Mouse (Mus musculus) heart, embryonic 15.5 days (tissue): ENCODE data around the gene Gm4763. TPM values are rescaled to one million over a fixed set of nuclear protein-coding genes. Genes with fewer than 3 reads are reported as not detected.
"Not testable (repeated sequence)": the region's sequence is repeated elsewhere in the genome, so short reads cannot be mapped to it uniquely, and the experiment has no call there.

ENCODE experiments used
- ATAC-seq: fragments of 200-750 bp; cut with Nextera tagmentation; replicated peaks from 2 replicates; pipeline ENCODE4 v1.8.0; 2017; ENCODE audit warnings: low read depth, moderate TSS enrichment; ENCODE audit not compliant: insufficient number of reproducible peaks, insufficient read depth, low FRiP score
- H3K27ac ChIP-seq: fragments of 300-500 bp; sonication (generic); 2 replicates; pipeline ENCODE4 v1.5.1; 2015; ENCODE audit warnings: mild to moderate bottlenecking, inconsistent platforms
- H3K27me3 ChIP-seq: fragments of 300-500 bp; sonication (generic); 2 replicates; pipeline ENCODE4 v1.6.1; 2015; ENCODE audit warnings: inconsistent platforms
- H3K36me3 ChIP-seq: fragments of 300-500 bp; sonication (generic); 2 replicates; pipeline ENCODE4 v1.6.1; 2015; ENCODE audit warnings: mild to moderate bottlenecking, inconsistent platforms
- H3K4me1 ChIP-seq: fragments of 300-500 bp; sonication (generic); replicated peaks from 2 replicates; pipeline ENCODE4 v1.6.1; 2015; ENCODE audit warnings: inconsistent platforms
- H3K4me2 ChIP-seq: fragments of 300-500 bp; sonication (generic); 2 replicates; pipeline ENCODE4 v1.6.1; 2015; ENCODE audit warnings: inconsistent platforms, mild to moderate bottlenecking, moderate library complexity
- H3K4me3 ChIP-seq: fragments of 300-500 bp; sonication (generic); 2 replicates; pipeline ENCODE4 v1.5.1; 2015; ENCODE audit warnings: mild to moderate bottlenecking, inconsistent platforms
- H3K9ac ChIP-seq: fragments of 300-500 bp; sonication (generic); 2 replicates; pipeline ENCODE4 v1.6.1; 2015; ENCODE audit warnings: mild to moderate bottlenecking, inconsistent platforms
- H3K9me3 ChIP-seq: fragments of 300-500 bp; sonication (generic); replicated peaks from 2 replicates; pipeline ENCODE4 v1.6.1; 2016; ENCODE audit warnings: inconsistent platforms
- WGBS: fragments of 180-500 bp; shearing (Covaris S2); methylation state at CpG from one replicate; pipeline ENCODE4 v1.1.7; 2015; ENCODE audit warnings: mixed read lengths; 5-methylcytosine and 5-hydroxymethylcytosine counted together
- polyA plus RNA-seq: library from polyadenylated mRNA; unstranded; fragments of >200 nt; fragmentation: Nextera tagmentation; extraction: Ambion mirVana; gene quantifications from 2 replicates; pipeline ENCODE4 v1.2.1, GENCODE M21; 2015

Gene Gm4763
- polyA plus RNA-seq, 1 experiment from 2014 or later, result not detected

DNA sequence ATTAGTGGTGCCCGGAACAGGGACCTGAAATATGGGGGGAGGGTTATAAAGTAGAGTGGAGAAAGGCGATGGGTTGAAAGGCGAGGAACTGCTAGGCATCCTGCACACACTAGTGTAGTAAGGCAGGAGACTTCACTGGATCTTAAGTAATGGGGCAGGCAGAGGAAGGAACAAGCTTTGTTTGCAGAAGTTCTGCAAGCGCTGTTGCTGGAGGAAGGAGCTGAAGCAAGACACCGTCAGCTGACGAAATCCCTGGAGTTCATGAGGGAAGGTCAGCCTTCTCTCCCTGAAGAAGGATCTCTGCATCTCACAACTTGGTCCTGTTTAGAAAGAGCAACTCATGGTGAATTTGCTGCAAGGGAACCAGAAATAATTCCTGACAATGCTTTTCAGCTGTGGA is 11.7 kb downstream of the Gm4763 start:
- Histone ChIP-seq H3K4me2 (no peak overlapping the region), H3K9me3 (no peaks in the 10 kb centered on the region), H3K4me3 (no peak overlapping the region), H3K4me1 (no peaks in the 10 kb centered on the region), H3K27me3 (no peaks in the 10 kb centered on the region), H3K36me3 (no peaks in the 10 kb centered on the region), H3K9ac (no peak overlapping the region), H3K27ac (no peak overlapping the region)
- ATAC-seq, result no peak
- WGBS, result 66% methylated on average over 6 of the region's 6 CpGs

DNA sequence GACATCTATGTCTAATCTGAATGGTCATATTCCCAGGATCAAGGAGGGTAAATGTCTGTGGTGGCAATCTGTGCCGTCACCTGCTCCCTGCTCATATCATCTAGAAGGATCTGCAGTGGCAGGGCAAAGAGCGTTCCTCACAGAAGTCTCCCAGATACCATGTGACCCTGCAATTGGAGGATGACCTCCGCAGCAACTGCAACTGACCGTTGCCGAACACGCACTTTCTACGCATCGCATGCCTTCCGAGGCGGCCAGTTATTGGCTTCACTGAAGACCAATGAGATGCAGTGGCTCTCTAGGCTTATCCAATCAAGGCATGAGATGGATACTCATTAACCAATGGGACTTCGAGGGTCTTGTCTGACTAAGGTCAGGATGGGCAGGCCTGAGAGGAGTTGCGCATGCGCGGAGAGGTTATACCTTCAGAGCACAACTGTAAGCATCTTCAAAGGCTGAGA is 17.8 kb downstream of the Gm4763 start, which contains the start of gene BC049730:
Gene BC049730 (plus strand): TSS at position 411 of the 461 bp plus-strand sequence.
- WGBS, result 90% methylated on average over 14 of the region's 14 CpGs
- H3K4me2 ChIP-seq, result no peak within 1 kb of the TSS
- H3K4me3 ChIP-seq, result no peak within 1 kb of the TSS
- H3K36me3 ChIP-seq, result no peaks in the 10 kb centered on the region
- no peaks in the 10 kb centered on the region for H3K9me3 ChIP-seq
- no peak for ATAC-seq
- H3K9ac ChIP-seq, result no peak within 1 kb of the TSS
- no peak within 1 kb of the TSS for H3K27ac ChIP-seq
- H3K27me3 ChIP-seq, result peaks cover 5% of the 10 kb centered on the region; the same call in 1 of the 2 replicates
- no peaks in the 10 kb centered on the region for H3K4me1 ChIP-seq

GRCm38 (mm10) chr7:24702841-24703240 is 23.9 kb downstream of the Gm4763 start:
- not testable (repeated sequence) for H3K36me3 ChIP-seq, H3K4me3 ChIP-seq, H3K9me3 ChIP-seq, H3K27me3 ChIP-seq, H3K27ac ChIP-seq, ATAC-seq, H3K9ac ChIP-seq, H3K4me2 ChIP-seq, H3K4me1 ChIP-seq
- WGBS, result 75% methylated on average over 9 of the region's 9 CpGs

DNA sequence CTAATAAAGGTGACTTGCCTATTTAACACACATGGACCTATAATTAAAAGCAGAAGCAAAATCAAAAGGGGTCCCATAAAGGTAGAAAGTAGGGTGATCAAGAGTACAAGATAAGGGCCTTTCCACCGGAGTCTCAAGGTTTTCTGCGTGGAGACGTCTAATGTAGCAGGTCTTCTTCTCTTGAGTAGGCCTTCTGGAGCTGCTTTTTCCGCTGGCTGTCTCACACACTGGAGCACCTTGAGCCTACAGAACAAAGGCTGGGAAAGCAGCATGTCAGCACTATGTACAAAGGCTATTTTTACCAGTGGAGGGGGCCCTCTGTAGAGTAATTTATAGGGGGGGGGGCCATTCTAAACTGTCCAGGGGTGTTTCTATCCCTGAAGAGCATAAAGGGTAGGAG is 28.8 kb downstream of the Gm4763 start:
- H3K27me3 ChIP-seq, H3K36me3 ChIP-seq, ATAC-seq, H3K27ac ChIP-seq, H3K9ac ChIP-seq, H3K4me1 ChIP-seq, H3K9me3 ChIP-seq, H3K4me2 ChIP-seq, H3K4me3 ChIP-seq: not testable (repeated sequence)
- WGBS, result 90% methylated on average over 4 of the region's 4 CpGs

DNA sequence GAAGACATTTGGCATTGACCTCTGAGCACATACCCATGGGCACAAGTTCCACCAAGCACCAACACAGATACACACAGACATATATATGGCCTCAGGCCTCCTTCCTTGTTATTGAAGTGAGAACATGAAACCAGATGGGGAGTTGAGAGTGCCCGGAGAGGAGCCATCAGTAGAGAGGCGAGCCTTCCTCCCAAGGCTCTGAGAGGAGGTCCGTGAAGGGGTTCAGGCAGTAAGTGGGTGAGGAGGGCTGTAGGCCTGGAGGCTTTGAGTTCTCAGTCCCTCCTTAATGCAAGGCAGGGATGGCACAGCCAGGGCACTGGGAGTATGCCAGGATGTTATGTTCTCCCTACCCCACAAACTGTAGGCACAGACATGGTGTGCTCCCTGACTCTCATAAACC is 34.0 kb downstream of the Gm4763 start:
- not testable (repeated sequence) for H3K27ac ChIP-seq, H3K9me3 ChIP-seq, H3K27me3 ChIP-seq, H3K4me2 ChIP-seq, H3K36me3 ChIP-seq, H3K4me1 ChIP-seq, H3K9ac ChIP-seq, ATAC-seq, H3K4me3 ChIP-seq
- WGBS, result 59% methylated on average over 3 of the region's 3 CpGs

DNA sequence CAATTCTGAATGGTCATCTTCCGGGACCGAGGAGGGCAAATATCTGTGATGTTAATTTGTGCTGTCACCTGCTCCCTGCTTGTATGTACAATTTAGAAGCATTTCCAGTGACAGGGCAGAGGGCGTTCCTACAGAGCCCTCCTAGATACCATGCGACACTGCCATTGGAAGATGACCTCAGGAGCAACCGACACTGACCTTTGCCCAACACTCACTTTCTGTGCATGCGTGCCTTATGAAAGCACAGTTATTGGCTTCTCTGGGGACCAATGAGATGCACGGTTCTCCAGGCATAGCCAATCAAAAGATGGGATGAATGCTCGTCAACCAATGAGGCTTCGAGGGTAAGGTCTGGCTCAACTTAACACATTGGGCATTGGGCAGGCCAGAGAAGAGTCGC is 39.2 kb downstream of the Gm4763 start:
- not testable (repeated sequence) for H3K36me3 ChIP-seq, H3K4me2 ChIP-seq, ATAC-seq, H3K4me1 ChIP-seq, H3K4me3 ChIP-seq, H3K27me3 ChIP-seq, H3K27ac ChIP-seq, H3K9ac ChIP-seq, H3K9me3 ChIP-seq
- 83% methylated on average over 10 of the region's 10 CpGs for WGBS

GRCm38 (mm10) chr7:24684121-24684520 is 42.6 kb downstream of the Gm4763 start:
- WGBS, result 70% methylated on average over 7 of the region's 7 CpGs
- not testable (repeated sequence) for H3K27ac ChIP-seq, H3K27me3 ChIP-seq, H3K4me1 ChIP-seq, H3K9me3 ChIP-seq, ATAC-seq, H3K36me3 ChIP-seq, H3K9ac ChIP-seq, H3K4me3 ChIP-seq, H3K4me2 ChIP-seq

DNA sequence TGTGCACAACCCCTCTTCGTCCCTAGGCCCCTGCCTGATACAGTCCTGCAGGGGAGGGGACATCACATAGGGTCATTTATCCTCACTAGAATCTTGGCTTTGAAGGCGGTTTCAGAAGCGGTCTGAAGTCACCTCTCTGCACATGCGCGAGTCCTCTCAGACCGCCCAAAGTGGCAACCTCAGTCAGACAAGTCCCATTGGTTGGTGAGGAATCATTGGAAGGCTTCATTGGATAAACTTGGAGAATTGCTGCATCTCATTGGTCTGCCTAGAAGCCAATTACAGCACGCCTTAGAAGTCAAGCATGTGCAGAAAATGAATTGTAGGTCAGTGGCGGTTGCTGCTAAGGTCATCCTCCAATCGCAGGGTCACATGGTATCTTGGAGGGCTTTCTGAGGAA is 50.1 kb downstream of the Gm4763 start, which contains the start of gene Tex101:
Gene Tex101 (minus strand): TSS at position 101 of the 400 bp plus-strand sequence.
- Histone ChIP-seq H3K27ac (no peak within 1 kb of the TSS), H3K36me3 (no peaks in the 10 kb centered on the region), H3K9ac (no peak within 1 kb of the TSS), H3K4me1 (no peaks in the 10 kb centered on the region), H3K4me3 (no peak within 1 kb of the TSS), H3K9me3 (no peaks in the 10 kb centered on the region), H3K27me3 (0 out of 2 replicates have a peak, but pooled peaks cover 4% of the 10 kb centered on the region), H3K4me2 (no peak within 1 kb of the TSS)
- 79% methylated on average over 9 of the region's 9 CpGs for WGBS
- ATAC-seq, result no peak

DNA sequence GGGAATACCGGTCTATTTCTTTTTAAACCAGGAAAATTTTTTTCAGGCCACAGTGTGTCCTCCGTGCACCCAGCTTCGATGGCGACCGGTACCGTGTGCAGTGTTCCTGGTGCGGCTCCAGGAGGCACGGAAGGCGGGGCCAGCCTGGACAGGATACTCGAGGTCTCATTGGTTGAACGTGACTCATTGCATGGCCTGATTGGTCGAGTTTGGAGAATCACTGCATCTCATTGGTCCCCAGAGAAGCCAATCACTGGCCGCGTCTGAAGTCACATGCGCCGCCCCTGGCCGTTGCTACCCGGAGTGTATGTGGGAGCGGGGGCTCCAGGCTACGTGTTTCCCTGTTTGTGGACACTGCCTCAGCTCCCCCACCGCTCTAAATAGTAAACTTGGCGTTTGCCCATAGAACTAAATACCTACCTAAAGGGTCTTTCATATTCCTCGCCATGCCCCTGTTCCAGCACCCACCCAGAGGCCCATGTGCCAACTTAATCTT is 54.7 kb downstream of the Gm4763 start:
- WGBS, result 88% methylated on average over 23 of the region's 23 CpGs
- H3K27ac ChIP-seq, result no peak overlapping the region
- H3K4me1 ChIP-seq, result no peaks in the 10 kb centered on the region
- H3K36me3 ChIP-seq, result no peaks in the 10 kb centered on the region
- no peak overlapping the region for H3K4me2 ChIP-seq
- ATAC-seq, result no peak
- H3K9me3 ChIP-seq, result no peaks in the 10 kb centered on the region
- H3K9ac ChIP-seq, result no peak overlapping the region
- H3K4me3 ChIP-seq, result no peak overlapping the region
- H3K27me3 ChIP-seq, result no peaks in the 10 kb centered on the region

Other genes with a start within 250 kb of the Gm4763 start
- 1.3 and 2.0 TPM in 2 replicates for gene Cadm4, start 244.9 kb downstream of the Gm4763 start, polyA plus RNA-seq
- gene Zfp428, start 219.9 kb downstream of the Gm4763 start, polyA plus RNA-seq, result 37.5 and 40.8 TPM in 2 replicates
- gene AC161166.1, start 214.5 kb downstream of the Gm4763 start, polyA plus RNA-seq, result 0.25 and 0.29 TPM in 2 replicates
- gene Irgq, start 196.2 kb downstream of the Gm4763 start, polyA plus RNA-seq, result 6.0 and 8.3 TPM in 2 replicates
- 0.46 TPM in 1 of 2 replicates, not detected in the other for gene Pinlyp, start 180.8 kb downstream of the Gm4763 start, polyA plus RNA-seq
- gene Xrcc1, start 180.6 kb downstream of the Gm4763 start, polyA plus RNA-seq, result 56.6 and 83.1 TPM in 2 replicates
- 20.5 and 23.6 TPM in 2 replicates for gene Ethe1, start 139.4 kb downstream of the Gm4763 start, polyA plus RNA-seq
- gene Zfp575, start 139.3 kb downstream of the Gm4763 start, polyA plus RNA-seq, result 0.92 and 1.4 TPM in 2 replicates
- 0.06 and 0.18 TPM in 2 replicates for gene Phldb3, start 116.1 kb downstream of the Gm4763 start, polyA plus RNA-seq
- 0.10 and 0.43 TPM in 2 replicates for gene Lypd3, start 90.4 kb downstream of the Gm4763 start, polyA plus RNA-seq
- gene Tex101, start 50.2 kb downstream of the Gm4763 start, polyA plus RNA-seq, result not detected in 2 replicates
- not detected in 2 replicates for gene BC049730, start 17.7 kb downstream of the Gm4763 start, polyA plus RNA-seq
- 0.13 and 0.27 TPM in 2 replicates for gene Cd177, start 33.4 kb upstream of the Gm4763 start, polyA plus RNA-seq
- gene Ceacam10, start 50.3 kb upstream of the Gm4763 start, polyA plus RNA-seq, result 0.20 TPM in 1 of 2 replicates, not detected in the other
- gene Gm9844, start 135.3 kb upstream of the Gm4763 start, polyA plus RNA-seq, result 7.4 and 8.9 TPM in 2 replicates
- gene Lypd4, start 143.0 kb upstream of the Gm4763 start, polyA plus RNA-seq, result not detected in 2 replicates
- not detected in 2 replicates for gene Dmrtc2, start 143.1 kb upstream of the Gm4763 start, polyA plus RNA-seq
- 1,190 and 1,237 TPM in 2 replicates for gene Rps19, start 157.5 kb upstream of the Gm4763 start, polyA plus RNA-seq
- 0.15 and 0.21 TPM in 2 replicates for gene Cd79a, start 170.5 kb upstream of the Gm4763 start, polyA plus RNA-seq
- 59.2 and 92.5 TPM in 2 replicates for gene Arhgef1, start 176.0 kb upstream of the Gm4763 start, polyA plus RNA-seq
- gene Gm4881, start 217.6 kb upstream of the Gm4763 start, polyA plus RNA-seq, result not detected in 2 replicates
- 211 and 225 TPM in 2 replicates for gene Rabac1, start 245.8 kb upstream of the Gm4763 start, polyA plus RNA-seq